Comparison of ENCODE assay signal across 13 mouse cellular contexts in genomic region chr11:14387055-14387584, GRCm38 (mm10).
"Had no signal": no experiment of that assay in that cellular context is flagged by ENCODE, and none has a peak within 500 bp of the region (broad histone marks: within the 10 kb centered on the region; RNA-seq: fewer than 3 reads in every experiment).

No protein-coding gene starts in this region.

- H3K4me1 ChIP-seq: kidney, embryonic 15.5 days; limb, embryonic 15.5 days; liver, embryonic 13.5 days had no signal

- H3K9me3 ChIP-seq: kidney, embryonic 15.5 days; limb, embryonic 15.5 days; liver, embryonic 13.5 days had no signal

- H3K27ac ChIP-seq: kidney, embryonic 15.5 days; limb, embryonic 15.5 days; liver, embryonic 13.5 days had no signal

- H3K36me3 ChIP-seq: kidney, embryonic 15.5 days; limb, embryonic 15.5 days; liver, embryonic 13.5 days had no signal

- ATAC-seq: liver, postnatal 0 days; midbrain, embryonic 16.5 days had no signal

- H3K4me3 ChIP-seq: kidney, embryonic 15.5 days; limb, embryonic 15.5 days; liver, embryonic 13.5 days had no signal

- H3K4me2 ChIP-seq: kidney, embryonic 15.5 days; limb, embryonic 15.5 days; liver, embryonic 13.5 days had no signal

- H3K9ac ChIP-seq: kidney, embryonic 15.5 days; limb, embryonic 15.5 days; liver, embryonic 13.5 days; liver, postnatal 0 days had no signal

- H3K27me3 ChIP-seq: kidney, embryonic 15.5 days; limb, embryonic 15.5 days; liver, embryonic 13.5 days had no signal

- DNase-seq: kidney, adult 2 months; kidney, postnatal 36 days; layer of hippocampus, adult 9-11 months; layer of hippocampus, postnatal 36 days; liver, embryonic 13.5 days; liver, postnatal 0 days; lung, postnatal 36 days; right cerebral cortex, adult 18-20 months; right cerebral cortex, postnatal 25 days; thymus, postnatal 36 days had no signal
